Mouse (Mus musculus): ENCODE measurements around the gene Vsig4.

DNA sequence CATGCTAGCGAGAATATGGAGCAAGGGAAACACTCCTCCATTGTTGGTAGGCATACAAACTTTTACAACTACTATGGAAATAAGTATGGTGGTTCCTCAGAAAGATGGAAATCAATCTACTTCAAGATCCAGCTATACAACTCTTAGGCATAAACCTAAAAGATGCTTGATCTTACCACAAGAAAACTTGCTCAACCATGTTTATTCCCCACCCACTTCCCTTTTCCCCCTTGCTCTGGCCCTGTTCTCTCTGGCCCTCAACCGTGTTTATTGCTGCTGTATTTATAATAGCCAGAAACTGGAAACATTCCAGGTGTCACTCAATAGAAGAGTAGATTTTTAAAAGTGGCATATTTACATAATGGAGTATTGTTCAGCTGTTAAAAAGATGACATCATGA lies 45.9 kb upstream of the Vsig4 start:
- TF ChIP-seq CTCF (IDR thresholded peaks at IDR 0.05; ENCODE audit: control insufficient read depth, insufficient read depth, low read length) (no peak), POLR2A (IDR thresholded peaks at IDR 0.05; ENCODE audit: borderline replicate concordance, control insufficient read depth, low read depth, low read length) (no peak)
